Mouse (Mus musculus): ENCODE measurements around the gene Rab21. TPM values are rescaled to one million over a fixed set of nuclear protein-coding genes. Genes with fewer than 3 reads are reported as not detected.

Rab21 gene
- polyA plus RNA-seq, 1 experiment: 6.7 TPM

GRCm38 (mm10) chr10:115342771-115343425 lies 27.5 kb upstream of the Rab21 start:
- Histone ChIP-seq H3K36me3 (ENCODE audit: control insufficient read depth, insufficient read depth, low read length) (no peaks in the 10 kb centered on the region), H3K27me3 (ENCODE audit: control insufficient read depth, insufficient read depth, low read length) (no peaks in the 10 kb centered on the region), H3K4me1 (ENCODE audit: control insufficient read depth, insufficient read depth, low read length) (peaks cover 4% of the 10 kb centered on the region; the same call in 1 of the 2 replicates), H3K4me3 (ENCODE audit: control insufficient read depth, low read depth, low read length) (no peak overlapping the region), H3K27ac (ENCODE audit: control insufficient read depth, insufficient read depth, low read depth, low read length) (no peak overlapping the region)
- TF ChIP-seq POLR2A (IDR thresholded peaks at IDR 0.05; ENCODE audit: control insufficient read depth, low read depth, low read length) (no peak), CTCF (IDR thresholded peaks at IDR 0.05; ENCODE audit: control insufficient read depth, insufficient read depth, insufficient replicate concordance, low read depth, low read length) (no peak)

- no peaks in the 10 kb centered on the region for H3K27me3 ChIP-seq (ENCODE audit: control insufficient read depth, insufficient read depth, low read length)
- no peaks in the 10 kb centered on the region for H3K36me3 ChIP-seq (ENCODE audit: control insufficient read depth, insufficient read depth, low read length)
- no peak overlapping the region for H3K27ac ChIP-seq (ENCODE audit: control insufficient read depth, insufficient read depth, low read depth, low read length)
- H3K4me1 ChIP-seq (ENCODE audit: control insufficient read depth, insufficient read depth, low read length): peaks cover 4% of the 10 kb centered on the region; the same call in 1 of the 2 replicates
- TF ChIP-seq CTCF (IDR thresholded peaks at IDR 0.05; ENCODE audit: control insufficient read depth, insufficient read depth, insufficient replicate concordance, low read depth, low read length) (no peak), POLR2A (IDR thresholded peaks at IDR 0.05; ENCODE audit: control insufficient read depth, low read depth, low read length) (no peak)
- H3K4me3 ChIP-seq (ENCODE audit: control insufficient read depth, low read depth, low read length): no peak overlapping the region
Observed at GRCm38 (mm10) chr10:115339820-115340328, 24.5 kb upstream of the Rab21 start.

GRCm38 (mm10) chr10:115336901-115337300 lies 21.5 kb upstream of the Rab21 start:
- H3K27ac ChIP-seq (ENCODE audit: control insufficient read depth, insufficient read depth, low read depth, low read length): no peak overlapping the region
- H3K27me3 ChIP-seq (ENCODE audit: control insufficient read depth, insufficient read depth, low read length): no peaks in the 10 kb centered on the region
- H3K36me3 ChIP-seq (ENCODE audit: control insufficient read depth, insufficient read depth, low read length): no peaks in the 10 kb centered on the region
- TF ChIP-seq CTCF (IDR thresholded peaks at IDR 0.05; ENCODE audit: control insufficient read depth, insufficient read depth, insufficient replicate concordance, low read depth, low read length): no peak
- no peak for TF ChIP-seq POLR2A (IDR thresholded peaks at IDR 0.05; ENCODE audit: control insufficient read depth, low read depth, low read length)
- no peak overlapping the region for H3K4me3 ChIP-seq (ENCODE audit: control insufficient read depth, low read depth, low read length)
- no peaks in the 10 kb centered on the region for H3K4me1 ChIP-seq (ENCODE audit: control insufficient read depth, insufficient read depth, low read length)

- TF ChIP-seq POLR2A (IDR thresholded peaks at IDR 0.05; ENCODE audit: control insufficient read depth, low read depth, low read length) (no peak), CTCF (IDR thresholded peaks at IDR 0.05; ENCODE audit: control insufficient read depth, insufficient read depth, insufficient replicate concordance, low read depth, low read length) (no peak)
- H3K4me1 ChIP-seq (ENCODE audit: control insufficient read depth, insufficient read depth, low read length): no peaks in the 10 kb centered on the region
- H3K27ac ChIP-seq (ENCODE audit: control insufficient read depth, insufficient read depth, low read depth, low read length): no peak overlapping the region
- no peaks in the 10 kb centered on the region for H3K36me3 ChIP-seq (ENCODE audit: control insufficient read depth, insufficient read depth, low read length)
- H3K4me3 ChIP-seq (ENCODE audit: control insufficient read depth, low read depth, low read length): no peak overlapping the region
- H3K27me3 ChIP-seq (ENCODE audit: control insufficient read depth, insufficient read depth, low read length): no peaks in the 10 kb centered on the region
Observed at GRCm38 (mm10) chr10:115333528-115333927, 18.1 kb upstream of the Rab21 start.

- no peak overlapping the region for H3K4me3 ChIP-seq (ENCODE audit: control insufficient read depth, low read depth, low read length)
- no peaks in the 10 kb centered on the region; the same call in 1 of the 2 replicates for H3K4me1 ChIP-seq (ENCODE audit: control insufficient read depth, insufficient read depth, low read length)
- H3K27ac ChIP-seq (ENCODE audit: control insufficient read depth, insufficient read depth, low read depth, low read length): no peak overlapping the region
- H3K36me3 ChIP-seq (ENCODE audit: control insufficient read depth, insufficient read depth, low read length): no peaks in the 10 kb centered on the region
- TF ChIP-seq CTCF (IDR thresholded peaks at IDR 0.05; ENCODE audit: control insufficient read depth, insufficient read depth, insufficient replicate concordance, low read depth, low read length): no peak
- TF ChIP-seq POLR2A (IDR thresholded peaks at IDR 0.05; ENCODE audit: control insufficient read depth, low read depth, low read length): no peak
- no peaks in the 10 kb centered on the region for H3K27me3 ChIP-seq (ENCODE audit: control insufficient read depth, insufficient read depth, low read length)
Observed at GRCm38 (mm10) chr10:115332997-115333396, 17.6 kb upstream of the Rab21 start.

GRCm38 (mm10) chr10:115332420-115332952 lies 17.1 kb upstream of the Rab21 start:
- Histone ChIP-seq H3K27me3 (ENCODE audit: control insufficient read depth, insufficient read depth, low read length) (no peaks in the 10 kb centered on the region), H3K27ac (ENCODE audit: control insufficient read depth, insufficient read depth, low read depth, low read length) (no peak overlapping the region), H3K4me3 (ENCODE audit: control insufficient read depth, low read depth, low read length) (no peak overlapping the region), H3K36me3 (ENCODE audit: control insufficient read depth, insufficient read depth, low read length) (no peaks in the 10 kb centered on the region), H3K4me1 (ENCODE audit: control insufficient read depth, insufficient read depth, low read length) (peaks cover 2% of the 10 kb centered on the region; the same call in 1 of the 2 replicates)
- TF ChIP-seq POLR2A (IDR thresholded peaks at IDR 0.05; ENCODE audit: control insufficient read depth, low read depth, low read length): no peak
- no peak for TF ChIP-seq CTCF (IDR thresholded peaks at IDR 0.05; ENCODE audit: control insufficient read depth, insufficient read depth, insufficient replicate concordance, low read depth, low read length)

GRCm38 (mm10) chr10:115329010-115329530 lies 13.7 kb upstream of the Rab21 start:
- Histone ChIP-seq H3K4me3 (ENCODE audit: control insufficient read depth, low read depth, low read length) (no peak overlapping the region), H3K27me3 (ENCODE audit: control insufficient read depth, insufficient read depth, low read length) (no peaks in the 10 kb centered on the region), H3K4me1 (ENCODE audit: control insufficient read depth, insufficient read depth, low read length) (peaks cover 2% of the 10 kb centered on the region; the same call in 1 of the 2 replicates), H3K36me3 (ENCODE audit: control insufficient read depth, insufficient read depth, low read length) (no peaks in the 10 kb centered on the region), H3K27ac (ENCODE audit: control insufficient read depth, insufficient read depth, low read depth, low read length) (no peak overlapping the region)
- TF ChIP-seq POLR2A (IDR thresholded peaks at IDR 0.05; ENCODE audit: control insufficient read depth, low read depth, low read length) (no peak), CTCF (IDR thresholded peaks at IDR 0.05; ENCODE audit: control insufficient read depth, insufficient read depth, insufficient replicate concordance, low read depth, low read length) (no peak)

Data from testis, adult 2 months (tissue).